Mouse (Mus musculus): Measurements from ENCODE around the gene 2310034G01Rik. TPM values are rescaled to one million over a fixed set of nuclear protein-coding genes. Genes with fewer than 3 reads are reported as not detected.

The 2310034G01Rik gene
- polyA plus RNA-seq, 1 experiment from 2014 or later: 2.6 TPM

DNA sequence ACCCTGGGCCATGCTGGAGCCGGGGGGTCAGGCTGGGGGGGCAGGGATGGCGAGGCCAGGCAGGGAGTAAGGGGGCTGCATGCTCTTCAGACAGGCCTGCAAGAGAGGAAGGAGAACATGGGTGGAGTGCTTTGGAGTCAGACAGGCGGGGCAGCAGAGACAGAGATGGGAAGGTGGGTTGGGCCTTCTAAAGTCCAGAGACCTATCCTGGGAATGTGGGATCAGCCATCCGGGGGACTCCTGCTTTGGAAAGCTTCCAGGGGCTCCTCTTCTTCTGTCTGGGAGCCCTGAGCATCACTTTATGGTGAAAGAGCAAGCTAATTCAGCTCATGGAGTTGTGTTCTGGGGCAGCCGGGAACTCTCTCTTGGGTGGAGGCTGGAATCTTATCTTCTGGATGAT is 25.2 kb downstream of the 2310034G01Rik start:
- H3K27ac ChIP-seq: no peak overlapping the region
- no peak overlapping the region for H3K4me3 ChIP-seq (replicated peaks)
- H3K27me3 ChIP-seq: peaks cover 76% of the 10 kb centered on the region
- H3K36me3 ChIP-seq: no peaks in the 10 kb centered on the region
- no peak overlapping the region for H3K9ac ChIP-seq
- no peak for ATAC-seq (replicated peaks; ENCODE audit: low FRiP score)
- no peak overlapping the region for H3K4me2 ChIP-seq
- H3K4me1 ChIP-seq: peaks cover 36% of the 10 kb centered on the region
- 62% methylated on average over 5 of the region's 5 CpGs for WGBS
- no peaks in the 10 kb centered on the region for H3K9me3 ChIP-seq (replicated peaks)

DNA sequence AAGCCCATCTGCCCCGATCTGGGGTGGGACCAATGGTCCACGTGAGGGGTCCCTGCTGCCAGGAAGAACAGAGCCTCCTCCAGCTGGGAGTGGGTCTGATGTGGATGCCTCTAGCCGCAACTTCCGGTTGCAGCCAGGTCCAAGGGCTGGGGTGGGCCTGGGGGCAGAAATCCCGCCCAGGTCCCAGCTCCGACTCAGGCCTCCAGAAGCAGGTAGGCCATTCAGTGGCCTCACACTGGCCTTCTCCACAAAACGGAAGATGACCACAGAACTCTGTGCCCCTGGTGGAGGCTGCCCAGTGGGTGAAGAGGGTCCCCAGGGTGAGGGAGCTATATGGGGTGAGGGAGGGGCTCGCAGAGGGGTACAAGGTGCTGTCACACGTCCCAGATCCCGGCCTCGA is 25.7 kb downstream of the 2310034G01Rik start:
- H3K4me1 ChIP-seq: peaks cover 31% of the 10 kb centered on the region
- H3K27ac ChIP-seq: no peak overlapping the region
- ATAC-seq (replicated peaks; ENCODE audit: low FRiP score): no peak
- 68% methylated on average over 11 of the region's 11 CpGs for WGBS
- no peaks in the 10 kb centered on the region for H3K36me3 ChIP-seq
- H3K4me3 ChIP-seq (replicated peaks): no peak overlapping the region
- H3K9ac ChIP-seq: no peak overlapping the region
- H3K27me3 ChIP-seq: peaks cover 82% of the 10 kb centered on the region
- H3K4me2 ChIP-seq: no peak overlapping the region
- H3K9me3 ChIP-seq (replicated peaks): no peaks in the 10 kb centered on the region

DNA sequence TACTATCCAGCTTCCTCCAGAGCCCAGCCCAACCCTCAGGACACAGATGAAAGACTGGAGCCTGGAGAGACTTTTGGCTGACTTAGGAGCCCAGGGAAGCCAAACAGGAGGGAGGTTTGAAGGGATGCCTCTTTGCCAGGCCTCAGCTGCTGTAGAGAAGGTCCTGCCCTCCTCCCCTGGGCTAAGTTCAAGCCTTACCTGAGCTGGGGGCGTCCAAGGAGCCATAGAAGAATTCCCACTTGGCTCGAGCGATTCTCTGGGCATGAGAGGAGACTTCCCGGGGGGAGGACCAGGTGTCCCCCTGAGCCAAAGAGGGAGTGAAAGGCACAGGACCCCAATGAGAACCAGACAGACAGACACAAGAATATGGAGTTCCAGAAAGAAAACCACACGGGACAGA is 26.4 kb downstream of the 2310034G01Rik start:
- H3K27ac ChIP-seq: no peak overlapping the region
- ATAC-seq (replicated peaks; ENCODE audit: low FRiP score): no peak
- no peaks in the 10 kb centered on the region for H3K9me3 ChIP-seq (replicated peaks)
- H3K27me3 ChIP-seq: peaks cover 88% of the 10 kb centered on the region
- 61% methylated on average over 5 of the region's 5 CpGs for WGBS
- H3K4me1 ChIP-seq: peaks cover 31% of the 10 kb centered on the region
- no peak overlapping the region for H3K4me2 ChIP-seq
- H3K9ac ChIP-seq: no peak overlapping the region
- H3K4me3 ChIP-seq (replicated peaks): no peak overlapping the region
- H3K36me3 ChIP-seq: no peaks in the 10 kb centered on the region

DNA sequence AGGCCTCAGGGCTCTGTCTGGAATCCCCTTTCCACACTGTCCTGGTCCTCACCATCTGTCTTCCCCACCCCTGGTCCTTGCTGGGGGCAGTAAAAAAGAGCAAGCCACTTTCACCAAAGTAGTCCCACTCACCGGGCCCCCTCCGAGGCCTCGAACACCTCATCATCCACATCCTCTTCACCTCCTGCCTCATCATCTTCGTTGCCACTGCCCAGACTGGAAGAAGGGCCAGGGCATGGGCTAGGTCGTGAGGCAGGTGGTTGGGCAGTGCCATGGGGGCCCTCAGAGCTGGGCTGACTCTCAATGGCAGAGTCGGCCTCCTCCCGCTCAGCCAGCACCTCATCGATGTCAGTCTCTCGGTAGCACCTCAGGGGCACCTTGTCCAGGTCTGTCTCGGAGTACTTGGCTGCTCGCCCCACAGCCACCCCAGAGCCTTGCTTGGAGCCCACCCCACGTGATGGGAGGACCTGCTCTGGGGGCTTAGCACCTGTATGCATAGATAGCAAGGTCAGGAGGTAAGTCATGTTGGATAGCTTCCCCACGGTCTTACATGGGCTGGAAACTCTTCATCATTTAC is 27.0 kb downstream of the 2310034G01Rik start:
- Histone ChIP-seq H3K36me3 (no peaks in the 10 kb centered on the region), H3K4me2 (no peak overlapping the region), H3K4me1 (peaks cover 36% of the 10 kb centered on the region), H3K9ac (no peak overlapping the region), H3K4me3 (replicated peaks) (no peak overlapping the region), H3K9me3 (replicated peaks) (no peaks in the 10 kb centered on the region), H3K27me3 (peaks cover 95% of the 10 kb centered on the region), H3K27ac (no peak overlapping the region)
- 79% methylated on average over 13 of the region's 13 CpGs for WGBS
- ATAC-seq (replicated peaks; ENCODE audit: low FRiP score): no peak

DNA sequence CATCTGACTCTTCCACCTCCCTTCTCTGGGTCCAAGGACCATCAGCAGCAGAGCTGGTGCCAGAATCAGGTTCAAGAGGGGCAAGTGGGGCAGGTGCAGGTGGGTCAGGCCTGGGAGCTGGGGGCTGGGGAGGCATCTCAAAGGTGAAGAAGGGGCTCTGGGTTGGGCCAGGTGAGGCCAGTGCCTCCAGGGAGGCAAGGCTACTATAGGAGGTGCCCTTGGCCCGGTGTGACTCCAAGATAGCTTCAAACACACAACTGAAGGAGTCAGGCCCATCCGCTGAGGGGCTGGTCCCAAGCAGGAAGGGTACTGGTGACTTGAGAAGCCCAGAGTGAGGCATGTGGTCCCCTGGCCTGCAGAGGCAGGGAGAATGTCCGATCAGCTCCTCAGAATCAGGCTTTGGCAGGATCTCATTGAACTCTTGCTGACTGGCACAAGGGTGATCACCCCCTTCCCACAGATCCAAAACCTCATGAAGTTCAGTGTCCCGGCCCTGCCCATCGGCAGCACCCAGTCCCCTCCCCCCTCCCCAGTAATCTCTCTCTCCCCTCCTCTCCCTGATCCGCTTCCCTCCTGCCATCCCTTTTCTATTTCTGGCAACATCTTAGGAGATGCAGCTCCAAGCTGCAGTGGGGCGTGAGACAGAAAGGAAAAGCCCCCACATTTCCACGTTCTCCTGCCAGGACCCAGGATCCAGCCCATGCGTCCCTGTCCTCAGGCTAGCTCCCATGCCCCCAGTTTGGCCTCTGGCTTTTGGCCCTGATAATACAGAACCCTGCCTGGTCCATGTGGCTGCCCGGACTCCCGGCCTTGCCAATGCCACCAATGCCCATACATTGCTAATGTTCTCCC is 27.7 kb downstream of the 2310034G01Rik start:
- ATAC-seq (replicated peaks; ENCODE audit: low FRiP score): no peak
- Histone ChIP-seq H3K4me3 (replicated peaks) (no peak overlapping the region), H3K36me3 (no peaks in the 10 kb centered on the region), H3K27ac (no peak overlapping the region), H3K27me3 (peaks cover 100% of the 10 kb centered on the region), H3K4me2 (no peak overlapping the region), H3K9ac (no peak overlapping the region), H3K9me3 (replicated peaks) (no peaks in the 10 kb centered on the region), H3K4me1 (peaks cover 38% of the 10 kb centered on the region)
- 58% methylated on average over 11 of the region's 11 CpGs for WGBS

DNA sequence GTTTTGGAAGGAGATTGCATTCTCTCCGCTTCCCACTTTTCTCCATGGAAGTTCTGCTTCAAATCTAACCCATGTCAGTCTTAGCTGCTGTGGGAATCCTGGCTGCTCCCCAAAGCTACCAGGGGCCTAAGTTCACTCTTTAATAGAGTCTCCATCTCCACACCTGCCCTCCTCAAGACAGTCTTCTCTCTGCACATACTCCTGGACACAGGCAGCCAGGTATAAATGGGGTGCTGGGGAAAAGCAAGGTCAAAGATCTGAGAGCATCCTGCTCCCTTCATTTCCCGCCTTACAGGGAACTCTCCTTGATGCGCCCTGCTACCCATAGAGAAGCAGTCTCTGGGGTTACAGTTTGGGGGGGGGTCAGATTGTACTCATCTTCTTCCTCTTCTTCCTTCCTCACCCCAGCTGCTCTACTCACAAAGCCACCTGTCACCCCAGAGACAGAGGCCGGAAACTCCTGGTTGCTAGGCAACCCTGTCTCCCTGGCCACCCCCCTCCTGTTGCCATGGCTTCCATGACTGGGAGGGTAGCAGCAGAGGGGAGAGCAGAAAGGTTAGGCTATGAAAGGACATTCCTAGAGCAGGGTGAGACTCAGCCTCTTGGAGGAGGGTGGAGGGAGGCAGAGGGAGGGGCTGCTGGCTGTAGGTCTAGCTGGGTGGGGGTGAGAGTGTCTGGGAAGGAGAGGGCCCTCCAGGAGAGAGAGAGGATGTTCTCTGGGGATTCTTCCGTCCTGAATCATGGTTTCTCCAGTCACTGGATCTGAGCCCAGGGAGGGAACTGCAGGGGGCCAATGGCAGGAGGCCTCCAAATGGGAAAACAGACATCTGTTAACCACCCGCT is 28.8 kb downstream of the 2310034G01Rik start:
- ATAC-seq (replicated peaks; ENCODE audit: low FRiP score): no peak
- no peaks in the 10 kb centered on the region for H3K36me3 ChIP-seq
- no peaks in the 10 kb centered on the region for H3K9me3 ChIP-seq (replicated peaks)
- no peak overlapping the region for H3K4me2 ChIP-seq
- peaks cover 100% of the 10 kb centered on the region for H3K27me3 ChIP-seq
- no peak overlapping the region for H3K27ac ChIP-seq
- no peak overlapping the region for H3K9ac ChIP-seq
- WGBS: 31% methylated on average over 6 of the region's 6 CpGs
- H3K4me3 ChIP-seq (replicated peaks): no peak overlapping the region
- H3K4me1 ChIP-seq: peaks cover 34% of the 10 kb centered on the region

DNA sequence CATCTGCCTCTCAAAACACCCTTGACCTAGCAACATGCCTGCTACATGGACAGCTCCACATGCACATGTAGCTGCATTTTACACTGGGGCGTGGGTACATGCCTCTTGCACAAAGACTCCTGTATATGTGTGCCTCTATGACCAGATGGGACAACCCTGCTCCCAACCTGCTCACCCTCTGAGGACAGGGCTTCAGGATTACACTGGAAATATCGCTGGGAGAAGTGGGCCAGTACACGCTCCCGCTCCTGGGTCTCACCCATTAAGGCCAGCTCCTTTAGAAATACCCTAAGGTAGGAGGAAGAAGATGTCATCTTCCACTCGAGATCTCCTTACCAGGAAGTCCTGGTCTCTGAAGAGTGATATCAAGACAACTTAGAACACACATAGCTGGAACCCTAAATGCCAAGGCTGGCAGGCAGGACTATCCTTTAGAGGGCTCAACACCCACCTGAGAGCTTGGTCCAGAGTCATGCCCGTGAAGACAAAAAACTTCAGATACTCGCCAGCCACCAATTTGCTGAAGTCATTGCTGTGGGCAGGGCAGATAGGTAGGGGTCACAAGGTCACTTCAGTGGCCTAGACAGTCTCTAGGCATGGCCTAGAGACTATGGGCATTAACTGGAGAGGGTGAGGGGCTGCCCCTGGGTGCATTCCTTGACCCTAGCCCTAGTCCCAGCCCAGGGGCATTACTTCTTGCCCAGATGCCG is 29.9 kb downstream of the 2310034G01Rik start:
- H3K9me3 ChIP-seq (replicated peaks): no peaks in the 10 kb centered on the region
- no peak overlapping the region for H3K27ac ChIP-seq
- no peak for ATAC-seq (replicated peaks; ENCODE audit: low FRiP score)
- H3K4me3 ChIP-seq (replicated peaks): no peak overlapping the region
- no peak overlapping the region for H3K9ac ChIP-seq
- WGBS: 82% methylated on average over 8 of the region's 8 CpGs
- H3K36me3 ChIP-seq: no peaks in the 10 kb centered on the region
- peaks cover 33% of the 10 kb centered on the region for H3K4me1 ChIP-seq
- H3K4me2 ChIP-seq: no peak overlapping the region
- peaks cover 100% of the 10 kb centered on the region for H3K27me3 ChIP-seq

DNA sequence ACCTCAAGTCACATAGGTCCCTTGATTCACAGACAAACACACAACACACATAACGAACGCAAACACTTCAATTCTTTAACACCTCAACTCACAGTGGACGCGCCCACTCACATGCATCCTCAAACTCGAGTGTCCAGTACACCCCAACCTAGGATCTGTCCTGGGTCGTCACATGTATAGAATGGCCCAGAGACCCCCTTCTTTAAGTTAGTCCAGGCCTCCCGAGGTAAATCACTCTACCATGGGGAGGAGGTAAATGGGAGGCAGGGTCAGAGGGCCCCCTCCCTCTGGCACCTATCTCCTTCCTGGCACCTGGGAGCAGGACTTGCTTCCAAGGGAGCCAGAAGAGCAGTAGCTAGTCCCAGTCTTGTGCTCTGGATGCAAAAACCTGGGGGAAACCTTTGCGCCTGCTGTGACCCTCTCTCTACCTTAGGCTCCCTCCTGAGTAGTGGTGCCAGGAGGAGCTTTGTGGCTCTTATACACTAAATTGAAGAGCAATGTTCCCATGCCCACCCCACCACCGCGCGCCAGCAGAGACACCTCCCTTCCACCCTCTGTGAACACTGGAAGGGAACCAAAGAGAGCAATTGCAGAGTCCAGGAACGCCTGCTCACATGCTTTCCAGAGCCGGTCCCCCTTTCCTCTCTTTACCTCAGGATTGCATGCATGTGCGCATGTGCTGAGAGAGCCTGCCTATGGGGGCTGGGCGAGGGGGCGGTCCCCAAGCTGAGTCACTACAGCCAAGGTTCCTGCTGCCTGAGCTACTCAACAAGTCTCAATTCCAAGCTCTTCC is 31.3 kb downstream of the 2310034G01Rik start:
- Histone ChIP-seq H3K9ac (no peak overlapping the region), H3K27me3 (peaks cover 100% of the 10 kb centered on the region), H3K36me3 (no peaks in the 10 kb centered on the region), H3K9me3 (replicated peaks) (no peaks in the 10 kb centered on the region), H3K4me2 (peak overlapping the region; percentile 81), H3K4me1 (peaks cover 42% of the 10 kb centered on the region), H3K4me3 (replicated peaks) (peak overlapping the region; percentile 48; the same call in 1 of the 2 replicates), H3K27ac (no peak overlapping the region)
- WGBS: 10% methylated on average over 16 of the region's 16 CpGs
- 0 out of 2 replicates have a peak, but pooled peaks have one; percentile 18 for ATAC-seq (replicated peaks; ENCODE audit: low FRiP score)

DNA sequence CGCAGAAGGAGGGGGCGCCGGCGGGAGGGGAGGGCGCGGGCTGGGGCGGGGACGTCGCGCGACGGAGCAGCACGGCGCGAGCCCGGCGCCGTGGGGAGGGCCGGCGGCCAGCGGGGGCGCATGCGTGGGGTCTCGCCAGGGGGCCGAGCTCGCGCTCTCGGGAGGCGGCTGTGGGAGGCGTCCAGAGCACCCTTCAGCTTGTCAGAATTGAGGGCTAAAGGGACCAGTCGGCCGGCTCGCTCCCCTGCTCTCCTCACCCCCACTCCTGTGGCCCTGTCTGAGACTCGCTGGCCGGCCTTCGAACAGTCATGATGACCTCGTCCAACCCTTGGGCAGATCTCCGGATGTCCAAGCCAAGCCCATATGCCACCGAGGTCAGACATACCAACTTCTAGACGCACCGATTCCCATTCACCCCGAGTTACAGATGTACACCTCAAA is 32.1 kb downstream of the 2310034G01Rik start:
- peak overlapping the region; percentile 81 for H3K4me2 ChIP-seq
- no peaks in the 10 kb centered on the region for H3K9me3 ChIP-seq (replicated peaks)
- H3K36me3 ChIP-seq: no peaks in the 10 kb centered on the region
- peaks cover 42% of the 10 kb centered on the region for H3K4me1 ChIP-seq
- no peak overlapping the region for H3K27ac ChIP-seq
- WGBS: 3% methylated on average over 21 of the region's 42 CpGs
- peak overlapping the region; percentile 4; the same call in 1 of the 2 replicates for H3K9ac ChIP-seq
- peak overlapping the region; percentile 48 for H3K4me3 ChIP-seq (replicated peaks)
- peaks cover 100% of the 10 kb centered on the region for H3K27me3 ChIP-seq
- no peak for ATAC-seq (replicated peaks; ENCODE audit: low FRiP score)

DNA sequence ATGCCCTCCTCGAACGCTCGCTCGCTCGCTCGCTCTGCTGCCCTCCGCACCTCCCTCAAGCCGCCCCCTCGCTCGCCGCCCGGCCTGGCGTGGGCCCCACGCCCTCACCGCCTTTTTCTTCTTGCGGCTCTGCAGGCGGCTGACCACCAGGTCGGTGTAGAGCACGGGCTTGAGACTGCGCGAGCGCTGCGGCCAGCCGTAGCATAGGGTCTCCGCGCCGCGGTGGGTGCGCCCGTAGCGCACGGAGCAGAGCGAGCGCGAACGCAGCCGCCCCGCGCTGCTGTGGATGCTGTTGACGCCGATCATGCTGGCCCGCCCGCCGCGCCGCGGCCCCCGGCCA is 32.6 kb downstream of the 2310034G01Rik start:
- Histone ChIP-seq H3K4me3 (replicated peaks) (peak overlapping the region; percentile 48), H3K27me3 (peaks cover 100% of the 10 kb centered on the region), H3K4me1 (peaks cover 42% of the 10 kb centered on the region), H3K36me3 (no peaks in the 10 kb centered on the region; the same call in 1 of the 2 replicates), H3K4me2 (peak overlapping the region; percentile 81), H3K9me3 (replicated peaks) (no peaks in the 10 kb centered on the region), H3K9ac (peak overlapping the region; percentile 4; the same call in 1 of the 2 replicates), H3K27ac (no peak overlapping the region)
- WGBS: under 1% methylated on average over 48 of the region's 48 CpGs
- ATAC-seq (replicated peaks; ENCODE audit: low FRiP score): no peak

Data from kidney, embryonic 15.5 days (tissue).